10 mouse cellular contexts compared by ENCODE assay signal in genomic region chr6:37473674-37474342, GRCm38 (mm10). TPM values are rescaled to one million over a fixed set of nuclear protein-coding genes. Genes with fewer than 3 reads are reported as not detected.
A peak's percentile ranks its signal among the peaks of the same experiment; 100 is the strongest.
DNase-seq lines count a peak whose midpoint lies in the region; ATAC-seq and TF ChIP-seq lines count a peak whose summit lies in the region.
"Had no signal": no experiment of that assay in that cellular context is flagged by ENCODE, and none has a peak within 500 bp of the region (broad histone marks: within the 10 kb centered on the region; RNA-seq: fewer than 3 reads in every experiment).

No protein-coding gene starts in this region.

- no peak overlapping the region for H3K4me3 ChIP-seq in midbrain, postnatal 0 days (ENCODE audit: low read depth, low read length)
- H3K4me3 ChIP-seq in midbrain, embryonic 13.5 days (replicated peaks), result no peak overlapping the region

- ATAC-seq in midbrain, postnatal 0 days (ENCODE audit: low FRiP score), result no peak
- ATAC-seq in midbrain, embryonic 13.5 days, result no peak
- peak; percentile 71 for ATAC-seq in inflammation-experienced regulatory T-cells, adult 6 months
- ATAC-seq in monocyte, adult 5-6 weeks (replicated peaks; ENCODE audit: insufficient number of reproducible peaks, low FRiP score, low TSS enrichment, poor library complexity, severe bottlenecking), result no peak

- peak; percentile 13 for DNase-seq in embryo, embryonic 11 days
- no peak for DNase-seq in embryo, embryonic 9.5 days (ENCODE audit: extremely low spot score)
- no peak for DNase-seq in midbrain, postnatal 0 days (ENCODE audit: low spot score)
- peak; percentile 64 for DNase-seq in lung, postnatal 36 days
- DNase-seq in retina, embryonic 14.5 days (ENCODE audit: low spot score), result no peak

- peak; percentile 43 for TF ChIP-seq CTCF in midbrain, postnatal 0 days (IDR thresholded peaks at IDR 0.05)

- H3K4me1 ChIP-seq in midbrain, postnatal 0 days (ENCODE audit: insufficient read depth, low read length), result no peaks in the 10 kb centered on the region
- no peaks in the 10 kb centered on the region for H3K4me1 ChIP-seq in midbrain, embryonic 13.5 days (replicated peaks)

- WGBS in midbrain, postnatal 0 days, result 91% methylated on average over 4 of the region's 4 CpGs
- WGBS in midbrain, embryonic 13.5 days, result 88% methylated on average over 4 of the region's 4 CpGs

- H3K9ac ChIP-seq in midbrain, postnatal 0 days (replicated peaks; ENCODE audit: low read length, poor library complexity, severe bottlenecking), result no peak overlapping the region
- no peak overlapping the region for H3K9ac ChIP-seq in midbrain, embryonic 13.5 days (replicated peaks)

- no peak overlapping the region for H3K4me2 ChIP-seq in midbrain, postnatal 0 days (ENCODE audit: low read depth, low read length, poor library complexity, severe bottlenecking)
- H3K4me2 ChIP-seq in midbrain, embryonic 13.5 days (replicated peaks), result no peak overlapping the region

- no peaks in the 10 kb centered on the region for H3K9me3 ChIP-seq in midbrain, postnatal 0 days (ENCODE audit: low read length)
- H3K9me3 ChIP-seq in midbrain, embryonic 13.5 days, result no peaks in the 10 kb centered on the region

- H3K27ac ChIP-seq in midbrain, postnatal 0 days (ENCODE audit: low read depth, low read length), result no peak overlapping the region
- H3K27ac ChIP-seq in midbrain, embryonic 13.5 days, result no peak overlapping the region

- H3K36me3 ChIP-seq in midbrain, postnatal 0 days (ENCODE audit: insufficient read depth, low read length), result no peaks in the 10 kb centered on the region
- H3K36me3 ChIP-seq in midbrain, embryonic 13.5 days, result no peaks in the 10 kb centered on the region

- no peaks in the 10 kb centered on the region for H3K27me3 ChIP-seq in midbrain, postnatal 0 days (ENCODE audit: insufficient read depth, low read length)
- no peaks in the 10 kb centered on the region for H3K27me3 ChIP-seq in midbrain, embryonic 13.5 days

RNA-seq across cellular contexts. Expression of gene Creb3l2, which starts 31.9 kb away (rescaled TPM):
- total RNA-seq in midbrain, postnatal 0 days (2014; rRNA removed), result 3.9 and 4.5 TPM in 2 replicates
- 1.9 and 2.1 TPM in 2 replicates for polyA plus RNA-seq in midbrain, postnatal 0 days (2015; fragmentation: Nextera tagmentation; extraction: Ambion mirVana)
- 2.6 and 3.3 TPM in 2 replicates for polyA plus RNA-seq in midbrain, embryonic 13.5 days (2015; fragmentation: Nextera tagmentation; extraction: Ambion mirVana)
- polyA plus RNA-seq in inflammation-experienced regulatory T-cells, adult 6 months (2017; shearing (Covaris generic)), result 1 to 10 TPM; 2.3 to 3.6 (median 2.6) TPM
- 2.9 to 3.8 TPM (median 2.9 TPM) in 3 replicates for total RNA-seq in monocyte, adult 5-6 weeks (2017)

RNA-seq across cellular contexts. Expression of gene Akr1d1, which starts 56.2 kb away (rescaled TPM):
- total RNA-seq in midbrain, postnatal 0 days (2014; rRNA removed), result not detected in 2 replicates
- polyA plus RNA-seq in midbrain, postnatal 0 days (2015; fragmentation: Nextera tagmentation; extraction: Ambion mirVana), result not detected in 2 replicates
- not detected in 2 replicates for polyA plus RNA-seq in midbrain, embryonic 13.5 days (2015; fragmentation: Nextera tagmentation; extraction: Ambion mirVana)
- polyA plus RNA-seq in inflammation-experienced regulatory T-cells, adult 6 months (2017; shearing (Covaris generic)), result not detected
- not detected in 3 replicates for total RNA-seq in monocyte, adult 5-6 weeks (2017)
- total RNA-seq: ES-E14; neutrophil, adult 5-6 weeks had no signal

Comparison
In these comparisons a context has a peak if more than half of its experiments do, and no peak if none do; other contexts are left out.
1. DNase-seq: peak in embryo, embryonic 11 days (single experiment) and lung, postnatal 36 days (single experiment); none in embryo, embryonic 9.5 days (single experiment), midbrain, postnatal 0 days (single experiment) and retina, embryonic 14.5 days (single experiment).